Mouse (Mus musculus) cerebellum, adult 2 months (tissue): Measurements from ENCODE around the gene Parp8.

Experiments used
- CTCF ChIP-seq: fragments of 200-500 bp; IDR thresholded peaks from 2 replicates; pipeline ENCODE4 v1.5.1; 2011; ENCODE audit warnings: low read depth, mild to moderate bottlenecking, control low read depth, low read length, moderate library complexity, borderline replicate concordance; ENCODE audit not compliant: insufficient read depth
- POLR2A ChIP-seq: fragments of 200-500 bp; IDR thresholded peaks from 2 replicates; pipeline ENCODE4 v1.6.1; 2011; ENCODE audit warnings: low read length, control low read depth, borderline replicate concordance; ENCODE audit not compliant: insufficient read depth

DNA sequence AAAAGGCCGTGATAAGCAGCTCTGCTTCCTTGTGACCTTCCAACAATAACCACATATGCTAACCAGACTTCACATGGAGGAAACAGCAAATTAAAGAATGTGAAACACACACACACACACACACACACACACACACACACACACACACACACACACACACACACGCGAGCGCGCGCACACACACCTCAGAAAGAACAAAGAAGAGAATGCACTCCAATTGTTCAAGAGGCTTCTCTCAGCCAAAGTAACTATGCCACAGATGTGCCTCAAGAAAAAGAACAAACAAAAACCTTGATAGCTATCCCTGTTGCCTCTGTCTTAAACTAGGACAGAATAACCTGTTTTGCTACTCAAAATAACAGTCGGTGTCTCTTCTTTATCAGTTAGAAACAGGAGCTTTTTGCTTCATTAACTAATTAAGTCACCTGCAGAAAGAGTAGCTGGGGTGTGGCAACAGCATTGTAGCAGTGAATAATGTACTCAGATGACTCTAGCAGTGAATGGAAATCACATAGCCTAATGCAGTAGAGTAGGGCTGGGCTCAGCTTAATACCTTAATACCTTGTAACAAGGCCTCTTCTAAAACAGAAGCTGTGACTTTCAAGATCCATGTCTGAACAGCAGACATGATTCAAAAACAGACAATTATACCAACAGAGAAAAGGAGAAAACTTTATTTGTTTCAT is 29.6 kb upstream of the Parp8 start:
- no peak for TF ChIP-seq POLR2A
- no peak for TF ChIP-seq CTCF
